Mouse (Mus musculus): Measurements from ENCODE around the gene Rag1.

The Rag1 gene

DNA sequence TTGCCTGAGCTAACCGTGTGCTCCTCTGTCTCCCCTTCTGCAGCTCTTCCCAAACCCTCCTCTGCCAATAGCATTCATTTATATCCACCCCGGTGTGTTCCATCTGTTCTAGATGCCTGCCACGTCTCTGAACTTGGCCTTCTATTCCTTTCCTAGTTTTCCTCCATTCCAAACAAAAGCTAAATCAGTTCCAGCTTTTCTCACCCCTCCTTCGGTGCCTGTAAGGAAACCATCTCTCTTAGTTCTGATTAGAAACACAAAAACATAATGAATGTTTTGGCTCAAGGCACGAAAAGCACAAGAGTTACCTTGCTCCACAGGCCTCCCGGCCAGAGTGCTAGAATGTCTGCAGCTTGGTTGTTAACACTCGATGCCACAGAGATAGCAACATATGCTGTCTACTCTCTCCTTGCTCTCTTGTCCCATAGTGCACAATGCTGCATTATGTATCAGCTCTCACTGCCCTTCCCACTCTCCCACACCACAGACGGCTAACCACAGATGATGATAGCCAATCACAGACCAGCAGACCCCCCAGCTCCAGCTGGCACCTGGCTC is at the start of gene Rag1, which contains the start of gene B230118H07Rik:
Gene Rag1 (minus strand): TSS at position 388 of the 558 bp plus-strand sequence.
Gene B230118H07Rik (minus strand): TSS at position 419 of the 558 bp plus-strand sequence.
- DNase-seq (ENCODE audit: low spot score in 2 of 2) = peak in 1 of 2 experiments; percentile 15

DNA sequence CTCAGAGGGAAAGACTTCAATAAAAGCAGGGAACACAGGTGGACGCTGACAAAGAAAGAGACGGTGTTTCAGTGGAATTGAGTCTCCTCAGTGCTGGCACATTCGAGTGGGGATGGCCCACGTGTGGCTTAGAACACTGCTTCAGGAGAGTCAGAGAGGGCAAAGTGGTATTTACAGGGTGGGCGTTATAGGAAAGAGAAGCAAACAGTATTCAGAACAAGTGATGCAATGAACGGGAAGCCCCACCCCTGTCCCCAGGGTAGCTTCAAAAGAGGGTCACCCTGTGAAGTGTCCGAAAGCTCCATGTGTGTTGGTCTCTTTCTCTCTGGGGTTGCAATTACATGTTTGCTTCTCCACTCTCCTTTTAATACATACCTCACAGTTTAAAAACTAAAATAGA is 46.3 kb upstream of the Rag1 start:
- DNase-seq (ENCODE audit: low spot score in 2 of 2) = no peak

DNA sequence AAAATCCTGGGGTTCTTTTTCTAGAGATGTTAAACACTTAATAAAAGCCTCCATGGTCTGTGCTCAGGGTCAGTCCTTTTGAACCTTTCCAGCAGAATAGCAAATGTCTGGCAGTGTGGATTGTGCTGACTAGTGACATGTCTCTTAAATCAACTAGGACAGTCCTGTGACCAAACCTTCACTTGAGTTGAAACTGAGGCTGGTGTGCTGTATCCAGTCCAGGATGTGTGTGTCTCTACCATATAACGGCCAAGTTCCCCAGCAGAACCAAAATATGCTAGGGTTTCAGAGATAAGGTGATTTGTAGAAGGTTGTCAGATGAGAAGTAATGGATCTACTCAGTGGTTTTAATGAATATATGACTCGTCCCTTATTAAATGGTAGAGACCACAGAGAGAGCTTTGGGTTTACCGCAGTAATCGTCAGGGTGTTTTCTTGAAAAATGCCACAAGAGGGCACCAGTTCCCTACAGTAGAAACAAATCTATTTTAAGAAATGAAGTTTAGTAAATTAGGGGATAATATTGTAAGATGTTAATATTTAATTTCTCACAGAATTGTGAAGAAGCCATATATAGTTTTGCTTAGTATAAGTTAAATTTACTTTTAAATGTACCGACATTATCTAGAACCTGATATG is 44.4 kb upstream of the Rag1 start:
- peak in 1 of 2 experiments; percentile 22 for DNase-seq (ENCODE audit: low spot score in 2 of 2)

DNA sequence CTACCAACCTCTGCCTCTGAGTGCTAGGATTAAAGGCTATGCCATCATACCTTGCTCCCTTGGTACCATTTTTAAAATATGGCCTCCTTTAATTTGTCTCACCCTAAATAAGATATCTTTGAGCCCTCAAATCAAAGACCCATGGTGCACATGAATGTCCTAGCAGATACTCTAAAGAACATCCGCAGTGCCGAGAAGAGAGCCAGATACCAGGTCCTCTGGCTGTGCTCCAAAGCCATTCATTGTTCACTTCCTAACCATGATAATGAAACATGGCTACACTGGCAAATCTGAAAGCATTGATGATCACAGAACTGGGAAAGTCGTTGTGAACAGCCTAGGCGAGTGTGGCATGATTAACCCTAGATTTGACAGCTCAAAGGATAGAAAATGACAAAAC is 43.7 kb upstream of the Rag1 start:
- no peak for DNase-seq (ENCODE audit: low spot score in 2 of 2)

DNA sequence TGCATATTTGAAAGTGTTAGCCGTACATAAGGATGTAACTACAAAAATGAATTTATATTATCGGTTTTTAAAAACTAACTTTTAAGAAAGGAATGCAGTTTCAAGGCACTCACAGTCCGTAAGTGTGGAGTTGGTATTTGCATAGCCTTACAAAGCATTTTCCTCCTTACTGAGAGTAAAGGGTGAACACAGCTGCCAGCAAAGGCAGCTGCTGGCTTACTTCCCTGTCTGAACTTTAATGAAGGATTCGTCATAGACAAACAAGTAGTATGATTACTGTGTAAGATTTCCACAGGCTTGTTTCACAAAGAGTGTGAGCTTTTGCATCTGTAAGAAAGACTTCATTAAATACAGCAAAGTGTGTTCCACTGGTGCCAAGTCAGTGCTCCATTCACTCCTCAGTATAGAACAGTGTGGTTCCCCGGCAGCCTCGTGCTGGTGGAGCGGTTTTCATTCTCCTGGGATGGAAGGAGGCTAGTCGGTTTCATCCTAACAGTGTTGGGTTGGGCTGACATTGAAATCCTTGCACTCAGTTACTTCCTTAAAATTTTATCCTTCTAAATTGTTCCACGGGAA is 41.0 kb upstream of the Rag1 start:
- no peak for DNase-seq (ENCODE audit: low spot score in 2 of 2)

DNA sequence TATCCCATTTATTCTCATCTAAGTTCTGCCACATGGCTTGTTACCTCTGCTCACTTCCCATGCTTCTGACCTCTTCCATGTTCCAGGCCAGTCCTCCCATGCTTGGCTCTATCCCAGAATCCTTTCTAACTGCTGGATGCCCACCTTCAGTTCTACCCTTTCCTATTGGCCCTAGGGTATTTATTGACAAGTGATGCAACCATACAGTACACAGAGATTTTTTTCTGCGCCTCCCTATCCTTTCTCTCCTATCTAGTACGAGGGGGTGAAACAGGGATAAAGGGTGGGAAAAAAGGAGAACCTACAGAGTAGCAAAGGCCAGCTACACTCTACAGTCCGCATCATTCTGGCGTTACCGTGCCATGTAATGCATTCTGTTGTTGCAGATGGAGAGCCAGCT is 38.7 kb upstream of the Rag1 start:
- DNase-seq (ENCODE audit: low spot score in 2 of 2) = no peak

DNA sequence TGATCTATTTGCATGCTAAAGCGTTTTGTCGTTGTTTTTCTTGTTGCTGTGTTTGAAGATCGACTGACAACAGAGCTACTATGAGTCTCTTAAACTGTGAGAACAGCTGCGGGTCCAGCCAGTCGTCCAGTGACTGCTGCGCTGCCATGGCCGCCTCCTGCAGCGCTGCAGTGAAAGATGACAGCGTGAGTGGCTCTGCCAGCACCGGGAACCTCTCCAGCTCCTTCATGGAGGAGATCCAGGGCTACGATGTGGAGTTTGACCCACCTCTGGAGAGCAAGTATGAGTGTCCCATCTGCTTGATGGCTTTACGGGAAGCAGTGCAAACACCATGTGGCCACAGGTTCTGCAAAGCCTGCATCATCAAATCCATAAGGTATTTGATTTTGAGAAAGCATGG is 35.1 kb upstream of the Rag1 start:
- DNase-seq (ENCODE audit: low spot score in 2 of 2) = peak in 1 of 2 experiments; percentile 34

DNA sequence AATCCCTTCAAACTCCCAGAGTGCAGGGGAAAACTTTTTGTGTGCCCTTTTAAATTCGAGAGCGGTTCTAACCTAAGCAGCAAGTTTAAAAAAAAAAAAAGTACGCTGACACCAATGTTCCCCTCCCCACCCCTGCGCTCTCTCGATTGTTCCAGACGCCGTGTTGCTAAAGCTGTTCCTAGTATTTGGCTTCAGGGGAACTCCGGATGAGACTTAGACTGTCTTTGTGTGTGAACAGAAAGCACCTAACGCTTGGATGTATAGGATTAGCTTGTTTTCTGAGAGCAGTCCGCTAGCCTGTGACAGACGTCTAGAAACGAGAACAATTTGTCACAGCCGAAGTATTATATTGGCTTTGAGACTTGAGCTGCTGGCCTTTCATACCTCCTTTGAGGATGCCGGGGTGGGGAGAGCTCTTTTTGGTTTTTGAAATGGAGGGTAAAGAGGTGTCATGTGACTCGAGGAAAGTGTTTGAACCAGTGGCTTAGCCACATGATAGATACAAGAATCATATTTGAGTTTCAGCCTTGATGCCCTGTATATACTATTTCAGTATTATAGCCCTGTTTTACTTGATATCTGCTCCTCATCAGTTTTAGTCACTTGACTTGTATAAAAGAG is 30.0 kb upstream of the Rag1 start:
- DNase-seq (ENCODE audit: low spot score in 2 of 2) = no peak

DNA sequence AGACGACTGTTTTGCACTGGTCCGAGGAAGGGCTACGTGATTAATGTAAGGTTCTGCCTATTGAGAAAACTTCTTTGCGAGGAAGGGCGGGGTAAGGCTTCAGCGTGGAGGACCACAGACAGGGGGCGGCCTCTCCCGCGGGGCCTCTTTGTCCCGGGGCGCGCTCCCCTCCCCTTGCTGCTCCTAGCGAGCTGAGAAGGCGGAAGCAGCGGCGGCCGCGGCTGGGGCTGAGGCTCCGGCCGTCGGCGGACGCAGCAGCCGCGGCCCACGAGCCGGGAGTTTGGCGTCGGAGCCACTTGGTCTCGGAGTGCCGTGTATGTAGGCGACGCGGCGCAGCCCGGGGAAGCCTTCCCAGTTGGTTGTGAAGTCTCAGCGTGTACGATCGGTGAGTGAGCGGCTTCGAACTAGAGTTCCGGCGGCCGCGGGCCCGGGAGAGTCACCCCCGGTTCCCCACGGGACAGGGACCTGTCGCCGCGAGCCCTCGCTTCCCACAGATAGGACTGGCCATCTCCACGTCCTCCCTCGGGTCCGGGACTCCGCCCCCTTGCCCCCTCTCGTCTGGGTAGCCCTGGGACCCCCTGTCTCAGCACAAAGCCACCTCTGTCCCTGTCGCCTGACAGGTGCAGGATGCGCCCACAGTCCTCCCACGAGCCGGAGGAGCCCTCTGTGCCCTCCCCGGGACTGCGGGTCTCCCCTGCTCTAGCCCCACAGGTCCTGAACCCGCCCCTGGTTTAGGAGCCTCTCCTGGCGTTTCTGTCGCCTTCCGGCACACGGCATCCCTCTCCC is 29.1 kb upstream of the Rag1 start, which contains the start of gene Traf6:
Gene Traf6 (plus strand): TSS at position 194 of the 786 bp plus-strand sequence.
- peak in 1 of 2 experiments; percentile 85 for DNase-seq (ENCODE audit: low spot score in 2 of 2)

DNA sequence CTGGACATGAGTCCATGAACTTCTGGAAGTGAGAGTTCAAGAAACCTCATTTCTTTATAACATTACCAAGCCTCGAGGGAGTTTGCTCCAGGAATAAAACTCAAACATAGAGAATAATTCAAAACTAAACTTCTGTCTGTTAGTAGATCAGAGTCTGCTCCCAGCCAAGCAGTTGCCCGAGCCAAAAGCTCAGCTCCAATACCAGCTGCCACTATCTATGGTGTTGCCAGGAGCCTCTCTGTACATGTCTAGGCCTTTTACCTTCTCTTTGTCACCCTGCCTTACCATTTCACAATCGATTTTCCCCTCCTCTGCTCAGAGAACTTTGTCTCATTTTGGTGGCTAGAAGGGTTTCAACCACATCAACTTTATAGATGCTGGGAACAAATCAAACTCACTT is 24.2 kb upstream of the Rag1 start:
- DNase-seq (ENCODE audit: low spot score in 2 of 2) = no peak

DNA sequence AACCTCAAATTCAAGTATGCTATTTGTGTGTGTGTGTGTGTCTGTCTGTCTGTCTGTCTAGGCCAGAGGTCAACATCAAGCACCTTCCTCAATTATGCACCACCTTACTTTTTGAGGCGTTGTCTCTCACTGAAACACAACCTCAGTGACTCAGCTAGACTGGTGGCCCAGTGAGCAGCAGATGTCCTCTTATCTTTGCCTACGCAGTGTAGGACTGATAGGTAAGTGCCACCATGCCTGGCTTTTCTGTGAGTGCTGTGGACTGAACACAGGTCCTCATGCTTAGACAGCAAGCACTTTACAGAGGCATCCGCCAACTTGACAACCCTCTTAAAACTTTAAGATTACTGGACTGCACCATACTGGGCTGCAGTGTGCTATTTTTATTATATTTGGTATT is 19.4 kb upstream of the Rag1 start:
- DNase-seq (ENCODE audit: low spot score in 2 of 2) = no peak

DNA sequence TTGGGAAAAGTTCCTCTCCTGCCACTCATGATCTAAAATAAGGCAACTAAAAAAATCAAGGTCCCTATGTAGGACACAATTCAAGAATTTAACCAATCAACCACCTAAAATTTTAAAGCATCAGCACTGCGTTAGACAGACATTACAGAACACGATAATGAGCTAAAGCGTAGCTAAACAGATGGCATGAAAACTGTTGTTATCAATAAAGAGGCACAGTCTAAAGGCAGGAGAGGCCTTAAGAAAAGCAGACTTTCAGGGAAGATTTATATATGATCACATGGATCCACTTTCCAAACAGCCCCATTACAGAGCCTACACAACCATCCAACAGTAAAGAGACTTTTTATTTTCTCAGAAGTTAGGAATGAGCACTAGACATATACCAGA is 16.4 kb upstream of the Rag1 start:
- no peak for DNase-seq (ENCODE audit: low spot score in 2 of 2)

DNA sequence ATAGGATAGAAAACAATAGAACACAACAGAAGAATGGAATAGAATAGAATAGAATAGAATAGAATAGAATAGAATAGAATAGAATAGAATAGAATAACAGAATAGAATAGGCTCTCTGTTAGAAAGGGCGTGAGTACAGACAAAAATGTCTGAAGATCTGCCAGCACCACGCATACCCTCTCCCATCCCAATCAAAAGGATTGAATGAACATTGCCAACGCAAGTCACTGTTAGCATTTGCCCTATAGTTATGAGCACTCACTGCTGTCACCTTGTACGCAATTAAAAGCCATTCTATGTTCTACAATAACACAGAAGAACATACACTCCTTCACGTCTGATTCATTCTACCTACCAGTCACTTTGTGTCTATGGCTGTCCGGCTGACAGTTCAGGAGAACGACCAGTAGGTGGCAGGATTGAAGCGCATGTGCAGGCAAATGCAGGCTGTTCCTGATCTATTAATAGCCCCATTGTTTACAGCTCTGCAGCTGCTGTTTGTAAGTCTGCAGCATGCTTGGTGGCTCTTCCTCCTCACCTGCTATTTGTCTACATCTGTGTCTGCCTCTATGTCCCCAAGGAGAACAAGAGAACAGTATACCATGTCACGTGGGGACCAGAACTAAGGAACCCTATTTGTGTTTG is 15.9 kb upstream of the Rag1 start:
- DNase-seq (ENCODE audit: low spot score in 2 of 2) = peak; percentile 67 to 84

DNA sequence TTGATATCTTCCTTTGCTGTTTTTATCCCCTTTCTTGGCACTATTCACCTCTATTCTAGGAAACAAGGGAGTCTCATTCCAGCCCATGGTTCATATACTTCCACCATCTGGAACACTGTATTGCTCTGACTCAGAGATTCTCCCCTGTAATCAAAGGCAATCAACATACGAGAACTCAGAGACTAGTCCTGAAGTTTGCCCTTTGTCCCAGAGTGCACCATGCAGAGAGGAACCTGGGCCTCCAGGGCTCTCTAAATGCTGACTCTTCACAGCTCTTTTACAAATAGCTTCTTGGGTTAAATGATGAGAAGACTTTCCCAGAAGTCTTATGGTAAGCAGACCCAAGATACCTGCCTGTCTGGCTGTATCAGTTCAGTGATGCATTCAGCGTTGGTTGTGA is 11.2 kb upstream of the Rag1 start:
- DNase-seq (ENCODE audit: low spot score in 2 of 2) = no peak

DNA sequence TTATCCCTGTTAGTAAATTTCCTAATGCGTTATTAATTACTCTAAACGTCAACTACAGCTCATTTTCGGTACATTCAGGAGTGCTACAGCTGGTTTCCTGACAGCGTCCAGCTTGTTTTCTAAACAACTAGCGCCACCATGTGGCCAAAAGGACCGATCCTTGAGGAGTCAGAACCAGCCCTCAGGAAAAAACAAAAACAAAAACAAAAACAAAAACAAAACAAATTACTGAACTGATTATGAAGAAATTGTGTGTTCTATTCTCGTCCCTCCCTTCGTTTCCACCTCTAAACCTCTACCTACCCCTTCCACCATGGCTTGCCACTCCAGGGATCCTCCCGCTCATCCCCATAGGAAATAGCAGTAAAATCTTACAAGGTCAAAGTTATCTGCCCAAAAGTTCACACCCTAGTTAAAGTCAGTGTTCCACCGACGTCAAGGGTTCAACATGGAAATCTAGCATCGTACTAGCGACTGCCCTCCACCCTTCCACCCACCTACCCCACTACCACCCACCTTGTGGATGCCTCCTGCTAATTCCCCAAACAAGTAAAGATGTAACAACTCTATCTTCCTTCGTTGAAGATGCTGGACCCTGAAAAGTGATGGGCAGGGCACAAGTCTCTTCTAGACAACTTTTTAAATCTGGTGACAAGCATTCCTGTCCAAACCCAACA is 3.8 kb upstream of the Rag1 start:
- DNase-seq (ENCODE audit: low spot score in 2 of 2) = peak in 1 of 2 experiments; percentile 86

DNA sequence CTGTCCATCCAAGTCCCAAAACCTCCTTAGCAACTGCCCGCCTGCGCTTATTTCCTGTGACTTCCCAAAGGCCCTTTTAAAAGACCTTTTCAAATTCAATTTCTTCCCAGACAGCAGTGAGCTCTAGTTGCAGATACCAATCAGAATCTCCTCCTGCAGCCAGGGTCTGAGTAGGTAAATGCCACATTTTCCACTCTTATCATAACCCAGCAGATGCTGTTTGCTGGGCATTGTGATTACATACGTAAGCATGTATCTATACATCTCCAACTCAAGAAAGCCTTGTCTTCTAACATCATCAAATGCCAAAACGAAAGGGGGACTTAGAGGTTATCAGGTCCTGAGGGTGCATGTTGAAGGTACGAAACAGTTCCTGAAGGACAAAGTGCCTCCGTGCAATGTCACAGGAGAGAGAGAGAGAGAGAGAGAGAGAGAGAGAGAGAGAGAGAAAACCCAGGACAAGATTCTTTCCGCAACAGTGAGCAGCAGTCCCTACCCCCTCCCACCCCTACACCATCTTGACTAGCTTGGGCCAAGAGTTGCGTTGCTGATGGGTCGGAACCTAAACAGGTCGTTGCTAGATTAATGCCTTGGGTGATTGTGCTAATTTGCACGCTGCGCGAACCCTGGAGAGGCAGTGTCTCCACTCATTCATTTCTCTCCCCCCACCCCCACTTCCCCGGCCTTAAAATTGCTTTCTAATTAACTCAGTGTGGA is 3.1 kb upstream of the Rag1 start:
- DNase-seq (ENCODE audit: low spot score in 2 of 2) = no peak

DNA sequence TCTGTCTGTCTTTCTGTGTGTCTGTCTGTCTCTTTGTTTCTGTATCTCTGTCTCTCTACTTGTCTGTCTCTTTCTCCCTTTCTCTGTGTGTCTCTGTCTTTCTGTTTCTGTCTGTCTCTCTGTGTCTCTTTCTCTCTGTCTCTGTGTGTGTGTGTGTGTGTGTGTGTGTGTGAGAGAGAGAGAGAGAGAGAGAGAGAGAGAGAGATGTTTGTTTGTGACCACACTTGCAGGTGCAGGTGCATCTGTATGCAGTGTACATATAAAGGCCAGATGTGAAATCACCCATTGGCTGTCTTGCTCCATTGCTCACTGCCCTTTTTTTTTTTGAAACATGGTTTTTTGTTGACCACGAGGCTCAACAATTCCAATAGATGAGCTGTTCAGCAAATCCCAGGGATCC is 1.1 kb upstream of the Rag1 start:
- DNase-seq (ENCODE audit: low spot score in 2 of 2) = no peak

DNA sequence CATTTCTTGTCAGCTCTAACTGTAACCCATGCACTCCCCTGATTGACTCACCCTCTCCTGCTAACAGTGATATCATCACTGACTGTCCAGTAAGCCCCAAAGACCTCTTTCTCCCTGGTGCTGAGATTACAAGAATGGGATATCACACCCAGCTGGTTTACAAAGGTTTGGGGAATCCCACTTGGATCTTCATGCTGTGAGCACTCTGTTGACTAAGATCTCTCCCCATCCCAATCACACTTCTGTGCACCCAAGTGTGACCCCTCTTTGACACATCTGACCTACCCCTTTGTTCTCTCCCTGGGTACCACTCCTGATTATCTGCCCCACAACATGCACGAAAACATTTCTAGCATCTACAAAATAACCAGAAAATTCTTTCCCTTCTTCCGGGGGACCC is 940 bp downstream of the Rag1 start:
- DNase-seq (ENCODE audit: low spot score in 2 of 2) = no peak

DNA sequence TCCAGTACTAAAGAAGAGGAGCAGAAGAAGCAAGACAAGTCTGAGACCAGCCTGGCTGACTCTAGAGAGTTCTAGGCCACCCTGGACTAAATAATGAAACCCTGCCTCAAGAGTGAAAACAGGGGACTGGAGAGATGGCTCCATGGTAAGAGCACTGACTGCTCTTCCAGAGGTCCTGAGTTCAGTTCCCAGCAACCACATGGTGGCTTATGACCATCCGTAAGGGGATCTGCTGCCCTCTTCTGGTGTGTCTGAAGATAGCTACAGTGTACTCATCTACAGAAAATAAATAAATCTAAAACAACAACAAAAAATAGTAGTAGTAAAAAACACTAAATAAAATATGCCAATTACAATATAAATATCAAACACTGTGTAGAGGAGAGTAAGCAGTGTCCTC is 3.5 kb downstream of the Rag1 start:
- no peak for DNase-seq (ENCODE audit: low spot score in 2 of 2)

DNA sequence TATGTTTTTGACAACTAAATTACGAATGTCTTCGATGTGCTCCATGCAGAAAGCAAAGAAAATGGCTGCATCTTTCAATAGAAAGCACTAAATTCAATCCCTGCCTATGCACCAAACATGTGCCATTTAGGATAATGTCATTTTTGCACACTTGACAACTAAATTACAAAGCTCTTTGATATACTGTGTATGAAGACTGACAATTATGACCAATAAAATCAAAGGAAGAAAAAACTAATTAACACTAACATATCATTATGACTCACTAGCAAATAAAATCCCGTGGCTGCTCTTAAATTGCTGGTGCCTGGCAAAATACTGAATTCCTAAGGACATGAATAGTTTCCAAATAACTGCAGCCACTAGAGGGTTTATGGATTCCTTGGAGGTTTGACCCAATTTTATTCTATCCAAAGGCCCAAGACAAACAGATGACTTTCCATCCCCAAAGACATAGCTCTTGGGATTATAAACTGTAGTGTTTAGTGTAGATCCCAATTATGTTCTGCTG is 9.4 kb downstream of the Rag1 start:
- DNase-seq (ENCODE audit: low spot score in 2 of 2) = no peak

Data from left cerebral cortex, adult 9 months (tissue).